Mouse (Mus musculus) lung, embryonic 14.5 days (tissue): ENCODE measurements at regions not wholly inside any gene's neighbourhood (a gene's known extent, or its start where the extent isn't known, plus 50 kb on each side); places are given as distances from the start of the nearest gene placed in this dataset.
A peak's percentile ranks its signal among the peaks of the same experiment; 100 is the strongest.
"Not testable (repeated sequence)": the region's sequence is repeated elsewhere in the genome, so short reads cannot be mapped to it uniquely, and the experiment has no call there.

Source experiments
- ATAC-seq: fragments of 200-750 bp; cut with Nextera tagmentation; 2 replicates; pipeline ENCODE4 v1.8.0; 2017; ENCODE audit warnings: mild to moderate bottlenecking, moderate TSS enrichment, moderate library complexity; ENCODE audit not compliant: insufficient read depth
- DNase-seq: peaks from one replicate; pipeline ENCODE4 v3.0.0-alpha.2; 2015
- H3K27ac ChIP-seq: fragments of 300-500 bp; sonication (generic); 2 replicates; pipeline ENCODE4 v1.5.1; 2014; ENCODE audit warnings: low read depth, mild to moderate bottlenecking, moderate library complexity
- H3K27me3 ChIP-seq: fragments of 300-500 bp; sonication (generic); 2 replicates; pipeline ENCODE4 v1.6.1; 2014; ENCODE audit warnings: low read length, control low read depth; ENCODE audit not compliant: insufficient read depth
- H3K36me3 ChIP-seq: fragments of 300-500 bp; sonication (generic); 2 replicates; pipeline ENCODE4 v1.6.1; 2014; ENCODE audit warnings: control low read depth; ENCODE audit not compliant: insufficient read depth
- H3K4me1 ChIP-seq: fragments of 300-500 bp; sonication (generic); 2 replicates; pipeline ENCODE4 v1.6.1; 2014; ENCODE audit warnings: antibody characterized with exemption, control low read depth; ENCODE audit not compliant: insufficient read depth
- H3K4me2 ChIP-seq: fragments of 300-500 bp; sonication (generic); 2 replicates; pipeline ENCODE4 v1.6.1; 2014; ENCODE audit warnings: mild to moderate bottlenecking
- H3K4me3 ChIP-seq: fragments of 300-500 bp; sonication (generic); 2 replicates; pipeline ENCODE4 v1.5.1; 2014; ENCODE audit warnings: low read depth, low read length
- H3K9ac ChIP-seq: fragments of 300-500 bp; sonication (generic); 2 replicates; pipeline ENCODE4 v1.6.1; 2014
- H3K9me3 ChIP-seq: fragments of 300-500 bp; sonication (generic); 2 replicates; pipeline ENCODE4 v1.6.1; 2016; ENCODE audit warnings: low read depth, low read length, control low read depth
- CTCF ChIP-seq: IDR thresholded peaks from 2 replicates; pipeline ENCODE4 v1.5.1; 2016; ENCODE audit warnings: antibody characterized with exemption, low read depth
- WGBS: fragments of 180-500 bp; shearing (Covaris S2); extraction: QIAGEN DNeasy Blood & Tissue Kit; methylation state at CpG from one replicate; pipeline ENCODE4 v1.1.7; 2014; 5-methylcytosine and 5-hydroxymethylcytosine counted together

GRCm38 (mm10) chr6:59102090-59102489, 77.7 kb upstream of the Fam13a start:
- Histone ChIP-seq H3K36me3 (no peaks in the 10 kb centered on the region), H3K9ac (no peak overlapping the region), H3K4me2 (no peak overlapping the region), H3K27me3 (no peaks in the 10 kb centered on the region), H3K27ac (no peak overlapping the region), H3K4me1 (no peaks in the 10 kb centered on the region), H3K4me3 (no peak overlapping the region), H3K9me3 (no peaks in the 10 kb centered on the region)
- 54% methylated on average over 1 of the region's 1 CpGs for WGBS
- TF ChIP-seq CTCF, result no peak
- ATAC-seq (no peak), DNase-seq (no peak)

DNA sequence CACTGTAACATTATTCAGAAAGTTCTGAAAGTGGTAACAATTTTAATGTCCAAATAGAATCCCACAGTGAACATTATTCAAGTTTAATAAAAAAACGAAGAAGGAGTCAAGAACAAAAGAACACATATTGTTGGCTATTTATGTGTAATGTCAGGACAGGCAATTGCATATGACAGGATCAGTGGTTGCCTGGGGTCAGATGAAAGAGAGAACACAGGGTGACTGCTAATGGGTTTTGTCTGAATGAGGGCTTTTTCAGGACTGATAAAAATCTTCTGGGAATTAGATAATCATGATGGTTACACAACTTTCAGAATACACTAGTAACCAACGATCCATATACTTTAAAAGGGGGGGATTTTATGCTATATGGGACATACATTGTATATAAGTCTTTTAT, 79.6 kb upstream of the Fam13a start:
- Histone ChIP-seq H3K9ac (no peak overlapping the region), H3K4me3 (no peak overlapping the region), H3K9me3 (no peaks in the 10 kb centered on the region), H3K27me3 (no peaks in the 10 kb centered on the region), H3K4me1 (no peaks in the 10 kb centered on the region), H3K27ac (no peak overlapping the region), H3K4me2 (no peak overlapping the region), H3K36me3 (no peaks in the 10 kb centered on the region)
- no peak for TF ChIP-seq CTCF
- no peak for ATAC-seq
- 49% methylated on average over 2 of the region's 2 CpGs for WGBS
- DNase-seq, result no peak

DNA sequence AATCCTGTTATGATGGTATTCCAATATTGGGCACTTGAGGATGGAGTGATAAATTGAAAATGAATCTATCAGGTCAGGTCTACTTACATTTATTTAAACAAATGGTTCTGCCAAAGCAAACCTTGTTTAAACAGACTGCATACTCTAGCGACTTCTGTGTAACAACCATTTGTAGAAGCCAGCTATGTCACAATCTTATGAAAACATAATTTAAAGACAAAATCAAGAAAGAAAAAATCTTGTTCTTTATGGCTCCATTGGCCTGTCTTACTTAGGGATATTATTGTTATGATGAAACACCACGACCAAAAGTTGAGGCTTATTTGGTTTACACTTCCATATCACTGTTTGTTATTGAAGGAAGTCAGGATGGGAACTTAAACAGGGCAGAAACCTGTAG, 80.1 kb upstream of the Fam13a start:
- no peak for DNase-seq
- Histone ChIP-seq H3K27me3 (no peaks in the 10 kb centered on the region), H3K4me3 (no peak overlapping the region), H3K36me3 (no peaks in the 10 kb centered on the region), H3K4me2 (no peak overlapping the region), H3K9ac (no peak overlapping the region), H3K4me1 (no peaks in the 10 kb centered on the region), H3K27ac (no peak overlapping the region), H3K9me3 (no peaks in the 10 kb centered on the region)
- ATAC-seq, result no peak
- no peak for TF ChIP-seq CTCF
- WGBS, result 18% methylated on average over 2 of the region's 2 CpGs

DNA sequence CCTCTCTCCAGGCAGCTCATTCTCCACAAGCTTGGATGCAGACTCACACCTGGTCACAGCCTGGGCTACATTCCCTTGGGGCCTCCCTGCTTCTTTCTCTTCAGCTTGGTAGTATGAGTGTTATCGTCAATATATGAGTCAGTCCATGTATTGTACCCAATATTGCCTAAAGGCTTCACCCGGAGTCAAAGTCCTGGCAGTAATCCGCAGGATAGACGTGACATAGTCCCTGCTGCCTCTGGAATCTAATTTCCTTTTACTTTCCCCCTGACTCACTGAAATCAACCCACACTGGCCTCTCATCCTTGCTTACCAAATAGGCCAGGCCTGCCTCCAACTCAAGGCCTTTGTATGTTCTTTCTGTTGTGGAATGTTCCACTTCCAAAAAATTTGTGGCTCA, 83.8 kb upstream of the Fam13a start:
- DNase-seq, result no peak
- H3K27ac ChIP-seq, result no peak overlapping the region
- H3K4me2 ChIP-seq, result no peak overlapping the region
- H3K4me3 ChIP-seq, result no peak overlapping the region
- H3K9me3 ChIP-seq, result no peaks in the 10 kb centered on the region
- no peaks in the 10 kb centered on the region for H3K36me3 ChIP-seq
- WGBS, result 75% methylated on average over 4 of the region's 4 CpGs
- no peaks in the 10 kb centered on the region for H3K4me1 ChIP-seq
- no peak for TF ChIP-seq CTCF
- no peaks in the 10 kb centered on the region for H3K27me3 ChIP-seq
- ATAC-seq, result no peak
- no peak overlapping the region for H3K9ac ChIP-seq

DNA sequence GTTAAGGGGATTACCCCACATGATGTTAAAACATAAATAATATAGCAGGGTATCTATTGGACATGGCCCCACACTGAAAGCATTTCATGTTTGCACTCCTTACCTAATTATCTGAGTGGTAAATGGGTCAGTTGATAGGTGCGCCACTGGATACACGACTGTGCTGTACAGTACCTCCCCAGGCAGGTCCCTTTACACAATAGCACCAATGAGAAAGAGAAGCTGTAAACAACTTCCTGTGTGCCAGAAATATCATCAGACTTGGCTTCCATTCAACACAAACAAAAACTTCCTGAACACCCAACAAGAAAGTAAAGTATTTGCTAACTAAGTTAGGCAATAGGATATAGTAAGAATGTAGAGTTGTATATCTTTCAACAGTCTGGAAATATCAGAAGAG, 76.3 kb upstream of the Tigd2 start:
- DNase-seq, result peak; percentile 59
- no peak for TF ChIP-seq CTCF
- WGBS, result 54% methylated on average over 2 of the region's 2 CpGs

GRCm38 (mm10) chr6:59133800-59134199, 74.9 kb upstream of the Tigd2 start:
- H3K4me3 ChIP-seq, H3K4me2 ChIP-seq, H3K4me1 ChIP-seq, ATAC-seq, H3K9me3 ChIP-seq, H3K27ac ChIP-seq, H3K9ac ChIP-seq, H3K27me3 ChIP-seq, H3K36me3 ChIP-seq, DNase-seq: not testable (repeated sequence)
- WGBS, result 100% methylated on average over 1 of the region's 1 CpGs

More for the DNA sequence above, 76.3 kb upstream of the Tigd2 start:
- Histone ChIP-seq H3K4me3 (no peak overlapping the region), H3K4me2 (no peak overlapping the region), H3K27me3 (no peaks in the 10 kb centered on the region), H3K9ac (no peak overlapping the region), H3K27ac (no peak overlapping the region), H3K9me3 (no peaks in the 10 kb centered on the region), H3K4me1 (no peaks in the 10 kb centered on the region), H3K36me3 (no peaks in the 10 kb centered on the region)
- peak; percentile 65; the same call in 1 of the 2 replicates for ATAC-seq

GRCm38 (mm10) chr6:59139702-59140101, 69.0 kb upstream of the Tigd2 start:
- Histone ChIP-seq H3K27me3 (no peaks in the 10 kb centered on the region), H3K9ac (no peak overlapping the region), H3K4me1 (no peaks in the 10 kb centered on the region), H3K9me3 (no peaks in the 10 kb centered on the region), H3K4me2 (no peak overlapping the region), H3K27ac (no peak overlapping the region), H3K4me3 (no peak overlapping the region), H3K36me3 (no peaks in the 10 kb centered on the region)
- no peak for TF ChIP-seq CTCF
- DNase-seq, result no peak
- ATAC-seq, result no peak

DNA sequence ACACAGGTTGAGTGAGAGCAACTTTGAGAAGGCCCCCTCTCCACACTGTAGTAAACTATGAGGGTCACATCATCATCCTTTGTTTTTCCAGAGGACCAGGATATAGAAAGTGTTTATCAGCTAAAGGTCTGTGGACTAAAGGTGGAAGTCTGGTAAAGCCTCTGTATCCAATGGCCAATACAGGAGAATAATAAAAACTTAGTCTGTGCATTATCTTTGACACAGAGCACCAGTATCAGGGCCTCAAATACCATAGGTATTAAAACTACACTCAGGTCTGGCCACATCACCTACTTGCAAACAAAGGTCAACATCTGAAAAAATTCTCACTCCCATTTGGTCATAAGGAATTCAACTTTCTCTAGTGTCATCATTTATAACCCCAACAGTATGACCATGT, 66.6 kb upstream of the Tigd2 start:
- Histone ChIP-seq H3K9me3 (no peaks in the 10 kb centered on the region), H3K27ac (no peak overlapping the region), H3K4me1 (no peaks in the 10 kb centered on the region), H3K4me3 (no peak overlapping the region), H3K4me2 (no peak overlapping the region), H3K27me3 (no peaks in the 10 kb centered on the region), H3K36me3 (no peaks in the 10 kb centered on the region), H3K9ac (no peak overlapping the region)
- no peak for TF ChIP-seq CTCF
- DNase-seq (no peak), ATAC-seq (no peak)
